Mouse (Mus musculus) left cerebral cortex, adult 8-10 months (tissue): ENCODE measurements around the gene Stil. TPM values are rescaled to one million over a fixed set of nuclear protein-coding genes. Genes with fewer than 3 reads are reported as not detected.
"Not testable (repeated sequence)": the region's sequence is repeated elsewhere in the genome, so short reads cannot be mapped to it uniquely, and the experiment has no call there.

Experiments
- DNase-seq, 2 experiments: peaks; one replicate each; pipeline ENCODE4 v3.0.0; 2022; ENCODE audit warnings: low spot score in 2 of 2
- total RNA-seq, 4 experiments: library from RNA; stranded (reverse); gene quantifications; 2 replicates each; pipeline ENCODE4 v1.2.4; 2022

Stil gene
- total RNA-seq, result 1 to 10 TPM in 2 of 4 experiments, under 1 TPM in 2; 0.43 to 1.5 (median 0.85) TPM

- DNase-seq, result peak; percentile 89 to 96
Measured at GRCm38 (mm10) chr4:114999773-115000428, at the start of gene Stil. Gene Stil (plus strand): TSS chr4:115000159.

- DNase-seq, result no peak
Measured at GRCm38 (mm10) chr4:114953172-114953571, 46.8 kb upstream of the Stil start.

GRCm38 (mm10) chr4:114957403-114957802, 42.6 kb upstream of the Stil start:
- DNase-seq, result no peak

GRCm38 (mm10) chr4:114958231-114958630, 41.7 kb upstream of the Stil start:
- DNase-seq, result no peak

- no peak for DNase-seq
Measured at GRCm38 (mm10) chr4:114958786-114959185, 41.2 kb upstream of the Stil start.

GRCm38 (mm10) chr4:114959533-114959932, 40.4 kb upstream of the Stil start:
- DNase-seq, result no peak

- DNase-seq, result not testable (repeated sequence)
Measured at GRCm38 (mm10) chr4:114960881-114961280, 39.1 kb upstream of the Stil start.

- no peak for DNase-seq
Measured at GRCm38 (mm10) chr4:114970736-114971135, 29.2 kb upstream of the Stil start.

- DNase-seq, result no peak
Measured at GRCm38 (mm10) chr4:114973229-114973740, 26.7 kb upstream of the Stil start.

GRCm38 (mm10) chr4:114982619-114983018, 17.3 kb upstream of the Stil start:
- DNase-seq, result no peak

GRCm38 (mm10) chr4:114983020-114983419, 16.9 kb upstream of the Stil start:
- no peak for DNase-seq

- no peak for DNase-seq
Measured at GRCm38 (mm10) chr4:114986211-114986590, 13.8 kb upstream of the Stil start.

- peak; percentile 64 to 74 for DNase-seq
Measured at GRCm38 (mm10) chr4:114986591-114987432, 13.1 kb upstream of the Stil start, which contains the start of gene Cmpk1. Gene Cmpk1 (minus strand): TSS chr4:114987241.

GRCm38 (mm10) chr4:114994218-114994617, 5.7 kb upstream of the Stil start:
- no peak for DNase-seq

GRCm38 (mm10) chr4:114997051-114997450, 2.9 kb upstream of the Stil start:
- DNase-seq, result no peak

GRCm38 (mm10) chr4:114999445-114999772, 550 bp upstream of the Stil start:
- DNase-seq, result no peak

GRCm38 (mm10) chr4:115000429-115000795, 453 bp downstream of the Stil start:
- DNase-seq, result no peak

GRCm38 (mm10) chr4:115014276-115014675, 14.3 kb downstream of the Stil start:
- no peak for DNase-seq

GRCm38 (mm10) chr4:115019997-115020396, 20.0 kb downstream of the Stil start:
- DNase-seq, result no peak

- no peak for DNase-seq
Measured at GRCm38 (mm10) chr4:115035043-115035442, 35.1 kb downstream of the Stil start.

GRCm38 (mm10) chr4:115038242-115038641, 38.3 kb downstream of the Stil start:
- DNase-seq, result no peak

- DNase-seq, result no peak
Measured at GRCm38 (mm10) chr4:115045621-115046020, 45.7 kb downstream of the Stil start.

GRCm38 (mm10) chr4:115047750-115048149, 47.8 kb downstream of the Stil start:
- DNase-seq, result no peak
